Mouse (Mus musculus) hindbrain, embryonic 16.5 days (tissue): ENCODE measurements at regions not wholly inside any gene's neighbourhood (a gene's known extent, or its start where the extent isn't known, plus 50 kb on each side); places are given as distances from the start of the nearest gene placed in this dataset.

ENCODE experiments used
- ATAC-seq: fragments of 200-750 bp; cut with Nextera tagmentation; 2 replicates; pipeline ENCODE4 v1.8.0; 2017; ENCODE audit warnings: moderate TSS enrichment, moderate library complexity
- H3K27ac ChIP-seq: fragments of 300-500 bp; sonication (generic); 2 replicates; pipeline ENCODE4 v1.5.1; 2014; ENCODE audit warnings: low read depth, mild to moderate bottlenecking, control low read depth, low read length, moderate library complexity
- H3K27me3 ChIP-seq: fragments of 300-500 bp; sonication (generic); replicated peaks from 2 replicates; pipeline ENCODE4 v1.6.1; 2014; ENCODE audit warnings: low read length; ENCODE audit not compliant: control insufficient read depth, insufficient read depth
- H3K36me3 ChIP-seq: fragments of 300-500 bp; sonication (generic); 2 replicates; pipeline ENCODE4 v1.6.1; 2014; ENCODE audit warnings: mild to moderate bottlenecking, low read length, moderate library complexity, mixed read lengths; ENCODE audit not compliant: control insufficient read depth, insufficient read depth
- H3K4me1 ChIP-seq: fragments of 300-500 bp; sonication (generic); 2 replicates; pipeline ENCODE4 v1.6.1; 2014; ENCODE audit warnings: low read depth, low read length; ENCODE audit not compliant: control insufficient read depth, insufficient read depth
- H3K4me2 ChIP-seq: fragments of 300-500 bp; sonication (generic); 2 replicates; pipeline ENCODE4 v1.6.1; 2014; ENCODE audit warnings: mild to moderate bottlenecking, low read length, control low read depth, moderate library complexity
- H3K4me3 ChIP-seq: fragments of 300-500 bp; sonication (generic); 2 replicates; pipeline ENCODE4 v1.5.1; 2014; ENCODE audit warnings: mild to moderate bottlenecking, low read length, control low read depth, moderate library complexity
- H3K9ac ChIP-seq: fragments of 300-500 bp; sonication (generic); 2 replicates; pipeline ENCODE4 v1.6.1; 2014; ENCODE audit warnings: low read depth, mild to moderate bottlenecking, control low read depth, low read length, moderate library complexity
- H3K9me3 ChIP-seq: fragments of 300-500 bp; sonication (generic); 2 replicates; pipeline ENCODE4 v1.6.1; 2014; ENCODE audit warnings: mild to moderate bottlenecking, low read length, moderate library complexity; ENCODE audit not compliant: control insufficient read depth
- WGBS: fragments of 180-500 bp; shearing (Covaris S2); extraction: QIAGEN DNeasy Blood & Tissue Kit; methylation state at CpG from one replicate; pipeline ENCODE4 v1.1.7; 2014; 5-methylcytosine and 5-hydroxymethylcytosine counted together

DNA sequence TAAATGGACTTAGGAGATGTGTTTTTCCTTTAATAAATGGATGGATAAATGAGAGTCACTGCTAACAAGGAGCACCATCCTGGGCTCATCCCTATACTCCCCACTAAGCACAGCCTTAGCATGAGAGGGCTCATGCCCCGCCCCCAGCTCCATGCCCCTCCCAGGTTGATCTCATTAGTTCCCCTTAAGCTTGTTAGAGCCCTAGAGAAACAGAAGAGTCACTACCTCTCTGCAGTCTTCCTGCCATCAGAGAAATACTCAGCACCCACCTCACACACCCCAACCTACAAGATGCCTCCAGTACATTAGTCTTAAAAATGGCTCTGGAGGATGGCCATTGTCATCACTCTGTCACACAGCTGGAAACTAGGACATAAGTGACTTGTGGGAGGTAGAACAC is 202.8 kb upstream of the Hnrnpa3 start:
- Histone ChIP-seq H3K4me2 (no peak overlapping the region), H3K9ac (no peak overlapping the region), H3K9me3 (no peaks in the 10 kb centered on the region), H3K4me1 (0 out of 2 replicates have a peak, but pooled peaks cover 2% of the 10 kb centered on the region), H3K27ac (no peak overlapping the region), H3K4me3 (no peak overlapping the region), H3K27me3 (no peaks in the 10 kb centered on the region), H3K36me3 (no peaks in the 10 kb centered on the region)
- ATAC-seq = no peak
- WGBS = 83% methylated on average over 1 of the region's 1 CpGs

DNA sequence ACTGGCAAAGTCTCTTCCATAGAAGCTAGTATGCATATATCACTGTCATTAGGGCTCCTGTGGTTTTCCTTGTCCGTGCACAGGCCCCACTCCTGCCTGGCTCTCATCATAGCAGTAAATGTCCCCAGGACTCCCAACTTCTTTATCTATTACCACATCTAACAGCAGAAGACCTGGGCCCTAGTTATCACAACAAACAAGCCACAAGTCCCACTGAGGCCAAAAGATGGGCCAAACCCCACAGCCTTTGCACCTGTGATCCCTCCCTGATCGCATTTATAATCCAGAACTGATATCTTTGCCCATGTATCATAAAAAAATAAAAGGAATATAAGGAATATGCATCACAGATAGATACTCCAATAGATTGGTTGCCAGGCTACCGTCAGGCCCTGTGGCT is 201.6 kb upstream of the Hnrnpa3 start:
- no peak for ATAC-seq
- WGBS = 84% methylated on average over 3 of the region's 3 CpGs
- no peak overlapping the region for H3K27ac ChIP-seq
- H3K4me2 ChIP-seq = no peak overlapping the region
- no peaks in the 10 kb centered on the region for H3K27me3 ChIP-seq
- H3K9ac ChIP-seq = no peak overlapping the region
- no peak overlapping the region for H3K4me3 ChIP-seq
- H3K4me1 ChIP-seq = 0 out of 2 replicates have a peak, but pooled peaks cover 3% of the 10 kb centered on the region
- no peaks in the 10 kb centered on the region for H3K9me3 ChIP-seq
- no peaks in the 10 kb centered on the region for H3K36me3 ChIP-seq

DNA sequence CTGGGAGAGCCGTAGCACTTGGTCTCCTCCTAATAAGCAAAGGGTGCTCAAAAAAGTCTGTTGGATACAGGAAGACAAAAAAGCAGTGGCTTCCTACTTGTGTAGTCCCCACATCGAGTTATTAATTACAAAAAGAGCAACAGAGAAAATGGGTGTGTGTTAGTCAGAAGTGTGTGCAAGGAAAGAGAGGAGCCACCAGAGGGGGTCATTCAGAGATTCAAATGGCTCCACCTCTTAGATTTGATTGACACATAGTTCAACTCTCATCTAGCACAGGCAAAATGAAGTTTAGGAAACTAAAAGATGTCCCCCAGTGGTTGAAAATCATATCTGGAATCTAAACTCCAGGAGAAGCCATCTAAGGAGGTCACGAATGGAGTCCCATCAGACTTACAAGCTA is 200.2 kb upstream of the Hnrnpa3 start:
- no peak for ATAC-seq
- no peak overlapping the region for H3K27ac ChIP-seq
- H3K27me3 ChIP-seq = no peaks in the 10 kb centered on the region
- WGBS = 97% methylated on average over 3 of the region's 3 CpGs
- H3K9me3 ChIP-seq = no peaks in the 10 kb centered on the region
- H3K4me1 ChIP-seq = 0 out of 2 replicates have a peak, but pooled peaks cover 3% of the 10 kb centered on the region
- no peak overlapping the region for H3K4me3 ChIP-seq
- no peaks in the 10 kb centered on the region for H3K36me3 ChIP-seq
- no peak overlapping the region for H3K9ac ChIP-seq
- no peak overlapping the region for H3K4me2 ChIP-seq

DNA sequence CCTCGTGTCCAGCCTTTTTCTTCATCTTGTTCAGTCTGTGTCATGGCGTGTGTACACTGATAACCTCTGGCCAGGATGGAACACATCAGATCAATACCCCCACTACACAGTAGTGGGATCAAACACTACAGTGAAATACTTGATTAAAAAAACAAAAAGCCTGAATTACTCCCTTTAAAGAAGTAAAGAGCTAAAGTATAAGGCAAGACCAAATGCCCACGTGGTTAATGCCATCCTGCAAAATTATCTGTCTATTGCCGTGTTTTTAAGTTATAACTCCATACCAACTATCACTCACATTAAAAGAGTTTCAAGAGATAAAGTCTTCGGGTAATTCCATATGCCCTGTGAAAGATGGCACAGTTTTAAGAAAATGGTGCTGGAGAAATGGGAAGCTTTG is 198.6 kb upstream of the Hnrnpa3 start:
- H3K4me2 ChIP-seq = no peak overlapping the region
- 0 out of 2 replicates have a peak, but pooled peaks cover 3% of the 10 kb centered on the region for H3K4me1 ChIP-seq
- no peaks in the 10 kb centered on the region for H3K27me3 ChIP-seq
- ATAC-seq = no peak
- H3K9ac ChIP-seq = no peak overlapping the region
- H3K4me3 ChIP-seq = no peak overlapping the region
- H3K36me3 ChIP-seq = no peaks in the 10 kb centered on the region
- no peak overlapping the region for H3K27ac ChIP-seq
- H3K9me3 ChIP-seq = no peaks in the 10 kb centered on the region
- WGBS = 88% methylated on average over 5 of the region's 5 CpGs

DNA sequence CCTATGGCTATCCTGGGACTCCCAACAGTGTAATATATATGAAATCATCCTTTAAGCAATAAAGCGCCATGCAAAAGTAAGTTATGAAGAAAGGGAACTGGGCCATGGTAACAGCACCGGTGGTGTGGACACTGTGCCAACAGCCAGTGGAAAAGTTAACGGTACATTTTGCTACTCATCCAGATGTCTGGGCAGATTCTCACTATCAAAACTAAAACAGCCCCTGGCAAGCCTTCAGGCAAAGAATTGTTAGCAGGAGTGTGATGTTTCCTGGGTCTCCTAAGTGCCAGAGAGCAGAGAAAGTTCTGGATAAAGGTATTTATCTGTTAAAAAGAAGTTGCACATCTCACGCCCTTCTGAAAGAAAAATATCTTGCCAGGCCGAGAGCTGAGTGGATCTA is 198.0 kb upstream of the Hnrnpa3 start:
- no peak overlapping the region for H3K9ac ChIP-seq
- 0 out of 2 replicates have a peak, but pooled peaks cover 3% of the 10 kb centered on the region for H3K4me1 ChIP-seq
- no peak overlapping the region for H3K4me2 ChIP-seq
- no peaks in the 10 kb centered on the region for H3K36me3 ChIP-seq
- H3K4me3 ChIP-seq = no peak overlapping the region
- H3K27me3 ChIP-seq = no peaks in the 10 kb centered on the region
- no peak for ATAC-seq
- WGBS = 60% methylated on average over 5 of the region's 5 CpGs
- no peaks in the 10 kb centered on the region for H3K9me3 ChIP-seq
- no peak overlapping the region for H3K27ac ChIP-seq

DNA sequence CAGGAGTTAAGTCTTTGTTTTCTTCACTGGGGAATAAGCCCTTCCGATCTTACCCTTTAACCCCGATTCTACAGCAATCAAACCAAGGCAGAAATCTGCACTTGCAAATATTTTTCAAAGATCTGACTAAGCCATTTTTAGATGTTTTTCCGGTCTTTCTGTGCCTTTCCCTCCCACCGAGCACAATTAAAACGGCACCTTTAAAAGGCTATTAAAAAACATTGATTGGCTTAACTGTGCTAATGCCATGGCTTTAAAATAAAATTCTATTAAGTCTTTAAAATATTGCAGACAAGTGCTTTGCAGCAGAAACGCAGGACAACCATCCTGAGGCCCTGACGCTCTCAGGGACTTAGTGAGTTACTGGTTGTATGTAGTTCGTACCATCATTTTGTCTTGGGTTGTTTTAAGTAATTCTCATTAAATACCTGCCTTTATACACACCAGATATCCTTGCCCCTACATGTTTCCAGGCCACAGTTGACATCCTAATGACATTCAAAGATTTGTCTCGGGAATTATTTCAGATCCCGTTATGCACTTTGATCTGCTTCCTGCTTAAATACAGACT is 197.6 kb upstream of the Hnrnpa3 start:
- no peak overlapping the region for H3K27ac ChIP-seq
- WGBS = 54% methylated on average over 10 of the region's 10 CpGs
- H3K9me3 ChIP-seq = no peaks in the 10 kb centered on the region
- no peak for ATAC-seq
- 0 out of 2 replicates have a peak, but pooled peaks cover 3% of the 10 kb centered on the region for H3K4me1 ChIP-seq
- no peaks in the 10 kb centered on the region for H3K27me3 ChIP-seq
- no peaks in the 10 kb centered on the region for H3K36me3 ChIP-seq
- no peak overlapping the region for H3K4me3 ChIP-seq
- H3K9ac ChIP-seq = no peak overlapping the region
- H3K4me2 ChIP-seq = no peak overlapping the region

DNA sequence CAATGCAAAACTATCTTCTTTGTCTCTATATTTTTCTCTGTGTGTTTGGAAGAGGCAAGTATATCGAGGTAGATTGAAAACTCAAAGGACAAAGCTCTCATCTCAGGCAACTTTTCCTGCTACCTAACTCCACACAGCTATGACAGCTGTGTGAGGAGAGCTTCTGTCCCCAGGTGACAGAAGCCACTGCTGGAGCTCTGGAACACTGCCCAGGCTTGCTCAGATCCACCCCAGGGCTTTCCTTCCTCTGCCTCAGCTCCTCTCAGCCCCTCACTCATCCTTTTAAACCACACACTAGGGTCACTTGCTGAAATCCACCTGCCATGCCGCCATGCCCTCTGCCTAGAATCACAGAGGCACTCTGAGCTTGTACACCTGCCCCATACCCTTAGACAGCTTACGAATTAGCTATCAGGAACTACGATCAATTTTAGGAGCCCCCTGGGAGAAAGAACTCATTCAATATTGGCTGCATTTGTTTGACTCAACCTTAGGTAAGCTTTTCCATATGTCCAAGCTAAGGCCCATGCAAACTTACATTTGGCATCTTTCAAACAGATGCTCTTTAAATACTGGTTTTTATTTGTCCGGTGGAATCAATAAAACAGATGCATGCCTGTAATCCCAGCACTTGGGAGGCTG is 196.9 kb upstream of the Hnrnpa3 start:
- Histone ChIP-seq H3K4me1 (0 out of 2 replicates have a peak, but pooled peaks cover 3% of the 10 kb centered on the region), H3K4me3 (no peak overlapping the region), H3K9ac (no peak overlapping the region), H3K4me2 (no peak overlapping the region), H3K36me3 (no peaks in the 10 kb centered on the region), H3K27ac (no peak overlapping the region), H3K27me3 (no peaks in the 10 kb centered on the region), H3K9me3 (no peaks in the 10 kb centered on the region)
- WGBS = 64% methylated on average over 5 of the region's 5 CpGs
- no peak for ATAC-seq

DNA sequence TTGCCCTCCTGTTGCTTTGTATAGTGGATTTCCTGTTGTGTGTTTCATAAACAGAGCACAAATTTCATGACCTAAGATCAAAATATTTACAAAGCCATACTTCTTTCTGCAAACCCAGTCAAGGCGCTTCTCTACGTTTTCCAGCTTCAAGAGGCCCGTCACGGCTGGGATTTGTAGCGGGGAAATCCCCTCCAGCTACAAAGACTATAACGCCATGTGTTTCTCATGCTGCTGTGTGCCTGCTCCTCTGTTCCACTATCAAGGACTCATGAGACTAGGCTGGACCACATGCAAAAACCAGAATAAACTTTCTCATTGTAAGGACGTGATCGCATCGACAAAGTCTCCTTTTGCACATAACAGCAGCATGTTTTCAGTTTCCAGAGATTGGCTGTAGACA is 196.0 kb upstream of the Hnrnpa3 start:
- Histone ChIP-seq H3K4me3 (no peak overlapping the region), H3K9me3 (no peaks in the 10 kb centered on the region)
- 78% methylated on average over 9 of the region's 9 CpGs for WGBS

DNA sequence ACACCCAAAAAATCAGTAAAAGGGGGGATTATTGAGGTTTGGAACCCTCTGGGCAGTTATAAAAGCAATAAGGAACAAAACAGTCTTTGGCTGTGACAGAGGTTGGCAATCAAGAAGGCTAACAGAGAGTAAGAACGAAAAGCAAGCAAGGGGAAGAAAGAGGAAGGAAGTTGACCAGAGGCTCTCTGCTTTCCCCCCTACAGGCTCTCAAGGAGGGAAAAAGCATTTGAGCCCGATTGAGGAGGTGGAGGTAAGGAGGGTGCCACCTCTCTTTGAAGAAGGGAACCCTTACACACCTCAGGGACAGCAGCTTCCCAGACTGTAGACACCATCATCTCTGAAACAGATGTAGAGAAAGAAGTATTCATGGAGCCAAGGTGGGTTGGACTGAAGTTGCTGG is 194.6 kb upstream of the Hnrnpa3 start:
- WGBS = 69% methylated on average over 2 of the region's 2 CpGs
- Histone ChIP-seq H3K36me3 (no peaks in the 10 kb centered on the region), H3K4me1 (0 out of 2 replicates have a peak, but pooled peaks cover 3% of the 10 kb centered on the region), H3K27me3 (no peaks in the 10 kb centered on the region), H3K9me3 (no peaks in the 10 kb centered on the region), H3K4me2 (no peak overlapping the region), H3K4me3 (no peak overlapping the region), H3K9ac (no peak overlapping the region), H3K27ac (no peak overlapping the region)
- ATAC-seq = no peak

More for the DNA sequence above, 196.0 kb upstream of the Hnrnpa3 start:
- ATAC-seq = no peak
- H3K27ac ChIP-seq = no peak overlapping the region
- no peaks in the 10 kb centered on the region for H3K36me3 ChIP-seq
- no peaks in the 10 kb centered on the region for H3K27me3 ChIP-seq
- H3K4me2 ChIP-seq = no peak overlapping the region
- 0 out of 2 replicates have a peak, but pooled peaks cover 3% of the 10 kb centered on the region for H3K4me1 ChIP-seq
- H3K9ac ChIP-seq = no peak overlapping the region
